Mouse (Mus musculus) lung, adult 18-20 months (tissue): ENCODE data around the gene Cideb.

Source experiments
- DNase-seq, 2 experiments: peaks; one replicate each; pipeline ENCODE4 v3.0.0; 2022; ENCODE audit warnings: mixed read lengths in 2 of 2

Gene Cideb

GRCm38 (mm10) chr14:55763166-55763565 is 4.9 kb upstream of the Cideb start:
- peak; percentile 60 to 76 for DNase-seq

GRCm38 (mm10) chr14:55762001-55762821 is 4.0 kb upstream of the Cideb start:
- DNase-seq: no peak

GRCm38 (mm10) chr14:55761163-55761562 is 2.9 kb upstream of the Cideb start, which contains the start of gene Ltb4r2:
Ltb4r2 (plus strand) TSS chr14:55761428.
- no peak for DNase-seq

- DNase-seq: peak; percentile 81 to 88
Measured at GRCm38 (mm10) chr14:55760156-55760555, 1.9 kb upstream of the Cideb start.

GRCm38 (mm10) chr14:55757566-55757965 is 692 bp downstream of the Cideb start:
- DNase-seq: no peak

- no peak for DNase-seq
Measured at GRCm38 (mm10) chr14:55747051-55747847, 11.0 kb downstream of the Cideb start.

- no peak for DNase-seq
Measured at GRCm38 (mm10) chr14:55745861-55746237, 12.4 kb downstream of the Cideb start.

GRCm38 (mm10) chr14:55745180-55745860 is 12.9 kb downstream of the Cideb start, which contains the start of the genes Dhrs1 and Nop9:
Dhrs1 (minus strand) TSS chr14:55745690.
Nop9 (plus strand) TSS chr14:55745693.
- DNase-seq: peak; percentile 85 to 88

- DNase-seq: peak; percentile 84 to 86
Measured at GRCm38 (mm10) chr14:55743711-55744110, 14.5 kb downstream of the Cideb start.

- DNase-seq: no peak
Measured at GRCm38 (mm10) chr14:55737086-55737687, 21.1 kb downstream of the Cideb start.

- DNase-seq: no peak
Measured at GRCm38 (mm10) chr14:55735758-55736157, 22.5 kb downstream of the Cideb start.

- DNase-seq: no peak
Measured at GRCm38 (mm10) chr14:55735334-55735733, 22.9 kb downstream of the Cideb start.

GRCm38 (mm10) chr14:55734869-55735268 is 23.4 kb downstream of the Cideb start:
- DNase-seq: no peak

- DNase-seq: no peak
Measured at GRCm38 (mm10) chr14:55733889-55734288, 24.4 kb downstream of the Cideb start.

GRCm38 (mm10) chr14:55730531-55731032 is 27.7 kb downstream of the Cideb start:
- no peak for DNase-seq

GRCm38 (mm10) chr14:55730116-55730515 is 28.1 kb downstream of the Cideb start:
- no peak for DNase-seq

- DNase-seq: peak; percentile 34 to 56
Measured at GRCm38 (mm10) chr14:55727889-55728685, 30.2 kb downstream of the Cideb start.

GRCm38 (mm10) chr14:55726261-55726660 is 32.0 kb downstream of the Cideb start:
- DNase-seq: no peak

GRCm38 (mm10) chr14:55724411-55724871 is 33.8 kb downstream of the Cideb start:
- peak; percentile 66 to 82 for DNase-seq

- no peak for DNase-seq
Measured at GRCm38 (mm10) chr14:55723433-55723832, 34.8 kb downstream of the Cideb start.

GRCm38 (mm10) chr14:55722438-55722945 is 35.8 kb downstream of the Cideb start:
- DNase-seq: no peak
